Mouse (Mus musculus) heart, adult 9 months (tissue): ENCODE data around the gene Olfr618.
"Not testable (repeated sequence)": the region's sequence is repeated elsewhere in the genome, so short reads cannot be mapped to it uniquely, and the experiment has no call there.

ENCODE experiments used
- DNase-seq, 2 experiments: peaks; one replicate each; pipeline ENCODE4 v3.0.0; 2022; ENCODE audit warnings: low spot score in 2 of 2

Olfr618 gene

GRCm38 (mm10) chr7:103589803-103590202, at the start of gene Olfr618:
TSS of gene Olfr618 (plus strand) at chr7:103590103.
- DNase-seq, result no peak

GRCm38 (mm10) chr7:103542617-103543016, 47.3 kb upstream of the Olfr618 start, which contains the start of gene Olfr612:
TSS of gene Olfr612 (minus strand) at chr7:103542717.
- not testable (repeated sequence) for DNase-seq

DNA sequence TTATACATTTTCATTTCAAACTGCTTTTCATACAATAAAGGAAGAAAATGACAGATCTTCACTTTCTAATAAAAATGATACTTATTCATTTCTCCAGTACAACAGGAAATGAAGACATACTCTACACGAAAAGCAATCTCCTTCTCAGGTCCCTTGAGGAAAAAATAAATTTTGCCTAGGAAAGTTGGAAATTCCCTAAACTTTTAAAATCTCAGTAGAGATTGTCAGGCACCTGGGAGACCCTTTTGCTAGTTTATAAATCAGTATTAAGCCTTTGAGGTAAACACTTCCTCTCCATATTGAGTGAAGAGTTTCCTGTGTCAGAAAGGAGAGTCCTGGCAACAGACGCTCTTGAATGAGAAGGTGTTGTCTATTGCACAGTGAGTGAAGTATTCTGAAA, 42.1 kb upstream of the Olfr618 start, which contains the start of gene Olfr613:
Olfr613 (plus strand) TSS at position 301 of the 400 bp plus-strand sequence.
- no peak for DNase-seq

- no peak for DNase-seq
Observed at GRCm38 (mm10) chr7:103555779-103556178, 34.1 kb upstream of the Olfr618 start, which contains the start of gene Olfr615. TSS of gene Olfr615 (plus strand) at chr7:103556079.

- no peak for DNase-seq
Observed at GRCm38 (mm10) chr7:103569043-103569442, 20.9 kb upstream of the Olfr618 start, which contains the start of gene Olfr616. TSS of gene Olfr616 (minus strand) at chr7:103569143.

DNA sequence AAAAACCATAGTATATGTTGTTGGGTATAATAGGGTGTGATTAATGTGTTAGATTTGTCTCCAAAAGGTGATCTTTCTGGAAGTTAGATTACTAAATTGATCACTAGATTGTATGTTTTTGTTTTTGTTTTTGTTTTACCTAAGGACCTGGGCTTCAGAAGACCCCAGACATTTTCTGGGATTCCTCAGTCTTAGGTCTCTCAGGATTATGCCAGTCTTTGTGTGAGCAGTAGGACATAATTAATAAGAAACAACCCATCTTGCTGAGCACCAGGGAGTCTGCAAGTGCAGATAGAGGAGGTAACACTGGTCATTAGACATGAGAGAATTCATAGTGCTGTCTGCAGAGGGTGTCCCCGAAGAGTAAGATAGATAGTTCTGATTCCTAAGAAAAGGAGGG, 17.1 kb upstream of the Olfr618 start, which contains the start of gene Olfr617:
Olfr617 (plus strand) TSS at position 301 of the 400 bp plus-strand sequence.
- no peak for DNase-seq

- no peak for DNase-seq
Observed at GRCm38 (mm10) chr7:103600275-103600674, 10.4 kb downstream of the Olfr618 start, which contains the start of gene Olfr619. TSS of gene Olfr619 (plus strand) at chr7:103600575.

GRCm38 (mm10) chr7:103607425-103607824, 17.5 kb downstream of the Olfr618 start:
- no peak for DNase-seq

DNA sequence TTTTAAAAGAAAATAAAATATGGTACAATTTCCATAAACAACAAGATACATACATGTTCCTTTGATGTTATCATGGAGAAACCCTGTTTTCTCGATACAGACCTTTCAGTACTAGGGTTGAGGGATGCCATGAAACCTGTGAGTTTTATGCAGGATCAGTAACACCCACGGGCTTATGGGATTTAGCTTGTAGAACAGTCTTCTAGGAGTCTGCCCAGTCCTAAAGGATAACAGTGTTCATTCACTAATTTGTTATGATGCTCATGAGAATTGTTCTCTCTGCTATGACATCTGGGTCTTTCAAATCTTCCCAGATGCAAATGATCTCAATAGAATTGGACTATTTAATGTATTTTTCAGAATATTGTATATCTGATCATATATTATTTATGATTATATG, 22.5 kb downstream of the Olfr618 start, which contains the start of gene Olfr620:
Olfr620 (minus strand) TSS at position 101 of the 400 bp plus-strand sequence.
- no peak for DNase-seq

GRCm38 (mm10) chr7:103636795-103637194, 46.9 kb downstream of the Olfr618 start:
- DNase-seq, result no peak

DNA sequence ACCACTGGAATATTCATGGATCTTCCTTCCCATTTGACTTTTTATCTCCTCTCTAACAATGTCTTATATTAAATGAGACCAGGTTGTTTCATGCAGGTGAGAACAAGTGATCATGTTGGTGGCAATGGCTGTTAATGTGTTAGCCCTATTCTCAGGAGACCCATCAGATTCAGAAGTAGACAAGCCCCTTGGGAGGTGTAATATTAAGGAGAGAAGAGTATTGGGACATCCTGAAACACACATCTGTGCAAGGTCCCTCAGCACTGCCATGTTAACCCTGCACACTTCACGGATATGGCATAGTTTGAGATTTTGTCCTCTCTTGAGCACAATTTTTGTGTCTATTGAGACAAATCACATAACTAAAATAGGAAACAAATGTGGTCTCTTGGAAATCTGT, 52.7 kb downstream of the Olfr618 start, which contains the start of gene Olfr622:
Olfr622 (minus strand) TSS at position 101 of the 400 bp plus-strand sequence.
- DNase-seq, result no peak

DNA sequence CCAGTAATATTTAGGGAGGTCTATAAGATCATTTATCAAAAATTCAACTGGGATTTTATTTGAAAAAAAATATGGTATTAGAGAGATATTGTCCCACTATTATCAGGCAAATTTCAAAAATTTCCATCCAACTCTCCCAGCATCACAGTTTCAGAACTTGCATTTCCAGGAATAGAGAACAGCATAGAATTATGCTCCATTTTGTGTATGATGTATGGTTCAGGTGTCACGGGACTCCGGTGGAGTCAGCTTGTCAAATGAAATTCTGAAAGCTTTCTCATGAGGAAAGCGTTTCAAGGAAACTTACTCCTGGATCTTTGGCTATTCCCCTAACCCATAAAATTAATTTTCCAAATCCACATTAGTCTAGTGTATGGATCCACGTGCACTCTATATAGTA, 54.2 kb downstream of the Olfr618 start:
- no peak for DNase-seq
